Mouse (Mus musculus): ENCODE results near the gene Chil1. TPM values are rescaled to one million over a fixed set of nuclear protein-coding genes. Genes with fewer than 3 reads are reported as not detected.

Chil1 gene
- total RNA-seq, 1 experiment from 2014 or later = 1.2 TPM

DNA sequence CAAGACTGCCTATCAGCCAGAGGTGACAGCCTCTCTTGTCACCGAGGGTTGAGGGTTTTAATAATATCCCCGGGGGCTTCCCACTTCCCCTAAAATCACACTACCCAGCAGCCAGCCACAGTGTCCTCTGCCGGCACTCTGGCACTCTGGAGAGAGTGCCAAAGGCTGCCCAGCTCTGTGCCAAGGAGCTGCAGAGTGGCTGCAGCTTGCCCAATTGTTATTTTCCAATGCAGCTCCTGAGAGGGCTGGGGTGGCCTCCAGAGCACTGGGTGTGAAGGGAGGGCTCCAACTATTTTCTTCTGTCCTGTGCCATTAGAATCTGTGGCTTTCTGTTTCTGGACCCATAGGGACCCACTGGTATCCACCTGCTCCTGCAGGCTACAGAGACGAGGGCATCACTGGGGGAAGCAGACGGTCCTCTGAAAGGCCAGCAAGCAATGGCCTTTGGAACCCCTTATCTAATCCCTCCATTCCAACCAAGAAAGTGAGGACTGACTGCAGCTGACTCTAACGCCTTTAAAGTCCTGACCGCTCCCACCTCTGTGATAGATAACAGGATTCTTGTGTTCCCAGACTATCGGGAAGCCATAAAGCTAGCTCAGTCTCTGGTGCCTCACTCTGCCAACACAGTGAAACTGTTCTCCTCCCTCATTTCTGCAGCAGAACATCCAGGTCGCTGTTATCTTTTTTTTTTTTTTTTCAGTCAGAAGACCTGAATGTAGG, 23.5 kb downstream of the Chil1 start:
- peak; percentile 71 for DNase-seq

DNA sequence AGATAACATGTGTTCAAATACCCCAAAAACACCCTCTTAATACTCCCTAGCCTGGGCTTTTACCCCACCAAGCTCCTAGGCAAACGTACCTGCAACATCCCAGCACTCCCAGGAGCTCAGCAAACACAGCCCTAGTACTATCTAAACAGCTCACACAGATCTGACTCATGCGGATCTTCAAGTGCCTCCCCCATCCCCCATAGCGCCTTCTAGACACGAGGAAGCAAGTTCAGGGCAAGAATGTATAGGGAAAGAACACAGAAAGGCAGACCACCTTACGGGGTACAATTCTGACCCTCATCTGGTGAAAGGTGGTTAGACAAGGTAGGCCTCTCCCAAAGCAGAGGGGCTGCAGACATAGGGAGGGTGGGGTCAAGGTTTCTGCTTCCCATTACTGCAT, 24.1 kb downstream of the Chil1 start:
- DNase-seq = no peak

DNA sequence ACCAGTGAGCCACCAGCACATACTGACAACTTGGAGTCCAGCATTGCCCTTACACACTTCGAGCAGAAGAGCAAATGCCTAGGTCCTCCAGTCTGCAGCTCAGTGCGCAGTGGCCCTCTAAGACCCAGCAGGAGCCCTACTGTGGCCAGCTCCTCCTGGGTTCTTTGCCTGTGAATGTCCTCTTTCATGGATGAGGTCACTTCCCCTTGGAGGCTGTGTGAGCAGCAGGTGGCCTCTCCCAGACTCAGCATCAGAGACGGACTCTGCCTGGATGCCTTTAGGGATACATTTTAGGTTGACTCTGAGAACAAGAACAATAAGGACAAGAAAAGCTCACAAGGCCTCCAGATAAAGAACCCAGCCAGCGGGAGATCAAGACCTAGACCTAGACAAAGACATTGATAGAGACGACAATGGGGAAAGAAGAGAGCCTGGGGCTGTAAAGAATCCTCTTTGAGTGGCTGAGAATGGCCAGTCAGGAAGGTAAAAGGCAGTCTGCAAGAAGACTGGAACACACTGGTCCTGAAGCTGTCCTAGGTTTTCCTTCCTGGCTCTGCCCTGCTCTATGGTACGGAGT, 28.3 kb downstream of the Chil1 start:
- no peak for DNase-seq

DNA sequence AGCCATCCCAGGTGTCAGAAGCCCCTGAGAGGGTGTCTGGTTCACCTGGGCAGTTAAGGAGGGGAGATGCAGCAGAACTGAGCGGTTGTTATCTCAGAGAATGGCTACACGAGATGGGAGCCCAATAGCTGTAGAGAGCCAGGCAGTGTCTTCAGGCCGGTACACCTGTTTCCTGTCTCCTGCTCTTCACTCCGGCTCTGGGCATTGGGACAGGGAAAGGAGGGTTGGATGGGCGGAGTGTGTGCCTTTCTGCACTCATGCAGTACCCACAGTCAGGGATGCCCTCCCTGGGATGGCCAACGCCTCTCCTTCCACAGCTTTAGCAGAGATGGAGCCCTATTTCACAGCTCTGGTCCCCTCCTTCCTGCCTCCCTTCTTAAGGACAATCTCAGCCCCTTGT, 29.1 kb downstream of the Chil1 start:
- no peak for DNase-seq

DNA sequence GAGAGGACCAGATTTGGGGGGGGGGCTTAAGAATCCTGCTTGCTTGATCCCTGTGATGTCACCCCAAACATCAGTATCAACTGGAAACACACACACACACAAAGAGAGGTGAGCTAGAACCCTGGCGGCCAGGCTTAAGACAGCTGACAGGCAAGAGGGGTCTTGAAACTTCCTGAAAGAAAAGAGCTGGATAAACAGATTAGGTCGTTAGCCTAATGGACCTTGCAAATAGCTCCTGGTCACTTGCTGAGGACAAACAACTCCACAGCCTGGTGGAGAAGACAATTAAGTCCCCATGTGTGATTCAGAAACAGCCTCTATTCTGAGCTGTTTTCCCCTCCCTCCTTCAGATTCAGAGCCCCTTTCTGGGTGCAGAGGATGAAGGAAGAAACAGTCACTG, 29.7 kb downstream of the Chil1 start:
- no peak for DNase-seq

DNA sequence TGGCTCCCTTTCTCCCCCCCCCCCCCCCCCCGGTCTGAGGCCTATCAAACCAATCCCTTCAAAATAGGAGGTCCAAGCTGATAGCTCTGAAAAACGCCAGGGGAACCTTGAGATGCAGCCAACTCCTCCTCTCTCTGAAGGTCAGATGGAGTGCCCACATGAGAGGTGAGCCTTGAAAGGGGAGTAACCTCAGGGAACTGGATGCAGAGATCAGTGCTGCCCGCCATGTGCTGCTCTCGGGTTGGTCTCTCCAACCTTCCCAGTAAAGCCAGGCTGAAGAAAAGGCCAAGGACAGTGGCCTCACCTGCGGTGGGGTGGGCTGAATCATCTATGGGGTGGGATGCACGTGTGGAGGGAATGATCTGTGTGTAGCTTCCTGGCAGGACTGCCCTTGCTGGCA, 30.4 kb downstream of the Chil1 start:
- peak; percentile 76 for DNase-seq

DNA sequence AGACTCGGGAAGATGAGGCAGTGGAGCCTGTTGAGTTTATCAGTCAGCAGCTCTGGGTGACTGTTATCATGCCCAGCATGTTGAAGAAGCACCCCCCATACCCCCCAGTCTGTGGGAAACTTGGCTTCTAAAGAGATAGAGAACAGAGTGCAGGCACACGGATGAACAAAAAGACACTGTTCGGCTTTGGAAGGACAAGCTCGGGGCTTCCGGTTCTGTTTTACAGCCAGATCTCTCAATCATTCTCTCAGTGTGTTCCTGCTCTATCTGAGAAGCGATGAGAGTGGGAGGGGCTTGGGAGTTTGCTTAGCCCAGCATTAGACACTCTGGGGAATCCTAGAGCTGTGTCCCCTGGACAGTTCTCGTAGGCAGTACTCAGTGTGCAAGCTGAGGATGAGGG, 31.4 kb downstream of the Chil1 start:
- DNase-seq = peak; percentile 43

DNA sequence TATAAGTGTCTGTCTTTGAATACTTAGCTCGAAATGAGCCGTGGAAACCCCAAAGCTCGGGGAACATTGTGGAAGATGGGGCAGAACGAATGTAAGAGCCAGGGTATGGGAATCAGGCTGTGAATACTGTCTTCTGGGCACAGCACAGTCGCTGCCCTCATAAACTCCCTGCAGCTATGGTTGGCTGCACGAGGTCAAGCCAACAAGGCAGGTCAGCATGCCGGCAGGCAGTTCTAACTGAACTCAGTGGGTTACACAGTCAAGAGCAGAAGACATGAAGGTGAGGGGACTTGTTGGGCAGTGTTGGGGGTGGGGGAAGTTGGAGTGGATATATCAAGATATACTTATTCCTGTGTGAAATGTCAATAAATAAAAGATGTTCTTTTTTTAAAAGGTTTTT, 33.1 kb downstream of the Chil1 start:
- no peak for DNase-seq

DNA sequence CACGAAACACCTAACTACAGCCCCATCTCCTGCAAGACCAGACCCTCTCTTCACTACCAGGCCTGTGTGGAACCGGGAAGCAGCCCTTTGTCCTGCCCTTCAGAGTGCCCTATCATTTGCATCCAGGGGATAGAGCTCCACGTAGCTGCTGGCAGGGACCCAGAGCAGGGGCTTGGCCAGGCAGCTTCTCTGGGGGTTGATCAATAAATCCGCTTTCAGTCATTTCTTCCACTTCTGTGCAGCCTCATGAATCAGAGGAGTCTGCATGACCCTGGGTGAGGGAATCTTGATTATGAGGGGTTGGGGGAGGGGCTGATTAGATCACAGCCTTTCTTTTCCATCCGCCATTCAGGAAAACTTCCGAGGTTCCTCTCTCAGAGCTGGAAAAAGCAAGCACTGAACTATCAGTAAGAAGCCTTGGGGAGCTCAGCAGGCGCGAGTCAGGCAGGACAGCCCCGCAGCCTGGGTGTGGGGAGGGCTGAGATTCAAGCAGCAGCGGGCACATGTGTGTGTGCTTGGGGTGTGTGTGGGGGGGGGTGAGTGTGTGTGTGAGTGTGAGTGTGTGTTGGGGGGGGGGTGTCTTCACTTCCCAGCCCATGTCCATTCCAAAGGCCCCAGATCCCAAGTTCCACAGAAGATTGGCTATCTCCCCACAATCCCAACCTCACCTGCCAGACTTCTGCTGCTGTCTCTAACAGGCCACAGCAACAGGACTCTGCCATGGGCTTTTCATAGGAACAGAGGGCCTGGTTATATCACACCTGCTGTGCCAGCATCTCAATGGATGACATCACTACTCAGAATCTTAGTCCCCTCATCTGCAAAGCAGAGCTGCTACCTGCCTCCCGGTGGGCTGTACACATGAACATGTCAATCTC, 34.0 kb downstream of the Chil1 start:
- peak; percentile 59 for DNase-seq

DNA sequence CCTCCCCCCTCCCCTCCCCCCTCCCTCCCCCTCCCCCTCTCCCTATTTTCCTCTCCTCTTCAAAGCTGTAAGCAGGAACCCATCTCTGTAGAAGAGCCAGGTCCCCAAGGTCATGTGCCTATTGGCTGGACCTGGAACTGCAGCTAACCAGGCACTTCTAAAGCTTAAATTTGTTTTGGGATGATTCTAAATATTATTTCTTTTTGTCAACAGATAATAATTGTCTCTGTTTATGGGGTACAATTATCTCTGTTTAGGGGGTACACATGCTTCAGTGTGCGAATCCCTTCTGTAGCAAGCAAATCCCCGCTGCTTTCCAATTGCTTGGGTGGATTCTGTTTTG, 34.6 kb downstream of the Chil1 start:
- peak; percentile 66 for DNase-seq

DNA sequence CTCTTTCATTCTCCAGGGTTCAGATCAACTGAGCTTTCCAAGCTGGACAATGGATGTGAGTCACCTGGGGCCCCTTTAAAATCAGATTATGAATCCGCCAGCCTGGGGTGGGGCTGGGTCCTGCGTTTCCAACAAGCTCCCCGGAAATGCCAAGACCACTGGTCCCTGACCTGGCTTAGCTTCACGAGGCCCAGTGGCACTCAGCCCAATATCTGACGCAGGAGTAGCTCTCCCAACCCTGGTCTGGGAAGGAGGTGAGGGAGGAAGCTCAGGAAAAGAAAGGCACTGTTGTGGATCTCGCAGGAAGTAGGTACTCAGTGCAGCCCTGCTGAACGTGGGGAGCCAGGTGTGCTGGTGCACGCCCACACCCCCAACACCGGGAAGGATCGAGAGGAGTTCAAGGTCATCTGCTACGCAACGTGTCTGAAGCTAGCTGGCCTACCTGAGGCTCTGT, 35.1 kb downstream of the Chil1 start:
- DNase-seq = peak; percentile 79

DNA sequence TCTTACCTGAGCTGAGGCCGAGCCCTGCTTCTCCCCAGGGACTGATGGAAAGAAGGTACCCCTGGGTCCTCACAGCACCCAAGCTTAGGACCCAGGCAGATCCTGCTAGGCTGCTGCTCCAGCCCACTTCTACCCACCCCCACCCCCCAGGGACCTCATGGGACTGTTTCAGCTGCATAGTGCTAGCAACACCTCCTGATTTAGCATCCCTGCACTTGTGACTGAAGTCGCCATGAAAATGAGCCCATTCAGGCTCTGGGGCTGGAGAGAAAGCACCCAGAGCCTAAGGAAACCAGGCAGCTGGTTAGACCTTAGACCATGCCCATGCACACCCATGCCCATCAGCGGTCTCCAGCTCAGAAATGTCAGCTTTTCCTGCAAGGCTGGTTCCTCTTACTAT, 36.0 kb downstream of the Chil1 start:
- DNase-seq = no peak

DNA sequence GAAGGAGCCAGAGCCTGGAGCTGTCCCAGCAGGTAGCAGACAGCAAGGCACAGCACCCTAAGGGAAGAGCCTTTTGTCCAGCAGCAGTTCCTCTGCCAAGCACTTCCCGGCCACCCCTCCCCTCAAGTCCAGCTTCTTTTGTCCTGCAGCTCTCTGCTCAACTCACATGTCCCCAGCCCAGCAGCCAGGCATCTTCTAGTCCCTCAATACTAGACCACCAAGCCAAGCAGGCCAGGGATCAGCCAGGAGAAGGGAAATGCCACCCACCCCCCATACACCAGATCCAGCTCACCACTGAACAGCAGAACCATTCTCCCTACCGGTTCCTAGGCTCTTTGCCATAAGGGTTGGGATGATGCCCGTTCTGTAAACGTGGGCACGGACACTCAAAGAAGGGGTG, 37.6 kb downstream of the Chil1 start:
- DNase-seq = no peak

DNA sequence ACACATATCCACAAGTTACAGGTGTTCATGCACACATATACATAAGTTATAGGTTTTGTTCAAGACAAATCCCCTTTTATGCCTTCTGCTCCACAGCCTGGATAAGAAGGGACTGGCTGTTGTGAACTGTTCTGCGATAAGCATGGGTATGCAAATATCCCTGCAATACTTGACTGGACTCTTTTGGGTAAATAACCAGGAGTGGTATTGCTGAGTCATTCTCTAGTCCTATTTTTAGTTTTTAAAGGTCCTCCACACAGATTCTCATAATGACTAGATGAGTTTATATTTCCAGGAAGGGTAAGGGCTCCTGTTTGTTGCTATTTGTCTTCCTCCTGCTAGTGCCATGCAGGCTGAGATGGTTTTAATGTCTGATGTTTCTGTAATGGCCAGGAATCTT, 39.2 kb downstream of the Chil1 start:
- no peak for DNase-seq

DNA sequence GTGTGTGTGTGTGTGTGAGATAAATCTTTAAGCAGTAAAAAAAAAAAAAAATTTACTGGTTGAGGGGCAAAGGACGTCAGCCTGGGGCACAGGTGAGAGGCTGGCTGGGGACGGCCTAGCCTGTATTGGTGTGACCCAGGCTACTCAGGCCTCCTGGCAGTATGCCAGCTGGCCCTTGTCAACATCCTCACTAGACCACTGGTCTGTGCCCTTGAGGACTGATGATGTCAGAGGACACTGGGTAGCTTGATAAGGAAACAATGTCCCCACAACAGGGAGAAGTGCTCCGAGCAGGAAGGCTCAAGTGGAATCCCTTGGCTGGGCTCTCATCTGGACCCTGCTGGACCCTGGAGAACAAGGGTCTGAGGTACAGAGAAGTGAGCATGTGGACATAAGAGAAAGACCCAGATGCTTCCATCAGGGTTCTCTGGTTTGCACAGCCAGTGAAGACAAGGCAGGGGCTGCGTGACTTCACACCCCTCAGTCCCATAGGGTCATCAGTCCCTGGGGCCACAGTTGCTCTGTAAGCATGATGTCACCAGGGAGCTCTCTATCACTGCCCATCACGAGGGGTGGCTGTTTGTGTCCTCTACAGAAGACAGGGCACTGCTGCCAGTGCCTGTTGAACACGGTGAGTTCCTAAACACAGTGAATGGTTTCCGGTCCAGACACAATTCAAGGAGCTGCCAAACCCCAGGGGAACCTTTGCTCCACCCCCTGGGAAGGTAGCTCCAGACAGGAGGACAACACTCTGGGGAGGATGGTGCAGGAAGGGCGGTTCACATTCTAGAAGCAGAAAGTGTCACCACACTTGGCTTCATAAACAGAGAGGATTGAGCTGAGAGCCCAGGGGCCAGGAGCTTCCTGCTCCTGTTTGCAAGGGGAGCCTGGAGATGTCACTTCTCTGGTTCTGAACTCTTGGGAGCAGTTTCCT, 40.4 kb downstream of the Chil1 start:
- peak; percentile 89 for DNase-seq

DNA sequence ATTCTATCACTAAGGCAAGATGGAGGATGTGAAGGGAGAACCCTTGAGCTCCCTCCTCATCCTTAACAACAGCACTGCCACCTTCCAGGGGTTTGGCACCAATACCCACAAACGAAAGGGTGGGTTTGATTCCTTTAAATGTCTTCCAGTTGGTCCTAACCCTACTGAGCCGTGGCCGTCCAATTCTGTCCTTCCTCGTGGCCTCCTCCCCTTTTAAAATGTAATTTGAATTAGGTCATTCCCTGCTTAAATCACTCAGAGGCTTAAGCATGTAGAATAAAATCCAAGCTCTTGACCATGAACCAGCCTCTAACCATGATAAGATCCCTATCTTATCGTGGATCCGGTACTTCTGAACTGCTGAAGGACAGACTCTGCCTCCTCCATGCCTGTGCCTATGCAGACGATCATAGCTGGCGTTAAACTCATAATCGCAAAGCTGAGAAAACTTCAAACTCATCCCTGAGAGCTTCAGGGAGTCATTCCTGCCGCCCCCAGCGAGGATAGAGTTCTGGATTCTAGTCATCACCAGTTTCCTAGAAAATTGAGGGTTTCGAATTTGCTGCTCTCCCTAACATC, 42.8 kb downstream of the Chil1 start:
- DNase-seq = peak; percentile 50

DNA sequence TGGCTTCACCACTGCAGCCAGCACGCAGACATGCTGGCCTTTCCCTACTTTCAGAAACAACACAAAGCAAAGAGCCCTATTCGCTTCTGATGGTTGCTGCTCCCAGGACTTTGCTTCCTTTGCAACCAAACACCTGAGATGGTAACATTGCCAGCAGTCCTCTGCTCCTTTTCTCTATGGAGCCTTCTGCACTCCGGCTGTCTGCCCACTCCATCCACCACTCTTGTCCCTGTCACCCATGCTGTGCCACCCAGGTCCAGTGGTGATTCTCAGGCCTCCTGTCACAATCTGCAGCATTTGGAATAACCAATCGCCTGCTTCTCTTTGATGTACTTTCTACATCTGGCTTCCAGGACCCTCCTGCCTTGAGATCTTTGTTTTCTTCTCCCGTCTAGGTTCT, 43.4 kb downstream of the Chil1 start:
- DNase-seq = no peak

DNA sequence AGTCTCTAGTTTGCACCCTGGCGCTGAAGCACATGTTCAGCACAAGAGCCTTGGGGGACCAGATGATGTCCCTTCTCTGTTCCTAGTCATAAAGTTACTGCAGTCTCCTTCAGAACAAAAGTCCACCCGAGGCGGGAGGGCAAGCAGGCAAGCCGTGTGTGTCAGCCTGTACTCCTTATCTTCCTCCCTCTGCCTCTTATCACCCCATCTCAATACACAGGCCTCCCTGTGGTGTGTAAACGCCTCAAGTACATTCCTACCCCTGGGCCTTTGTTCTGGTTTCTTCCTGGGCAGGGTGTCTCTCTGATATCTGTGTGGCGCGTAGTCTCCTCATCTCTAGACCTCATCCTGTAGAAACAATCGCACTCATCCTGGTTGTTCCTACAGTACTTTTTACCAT, 44.8 kb downstream of the Chil1 start:
- DNase-seq = no peak

DNA sequence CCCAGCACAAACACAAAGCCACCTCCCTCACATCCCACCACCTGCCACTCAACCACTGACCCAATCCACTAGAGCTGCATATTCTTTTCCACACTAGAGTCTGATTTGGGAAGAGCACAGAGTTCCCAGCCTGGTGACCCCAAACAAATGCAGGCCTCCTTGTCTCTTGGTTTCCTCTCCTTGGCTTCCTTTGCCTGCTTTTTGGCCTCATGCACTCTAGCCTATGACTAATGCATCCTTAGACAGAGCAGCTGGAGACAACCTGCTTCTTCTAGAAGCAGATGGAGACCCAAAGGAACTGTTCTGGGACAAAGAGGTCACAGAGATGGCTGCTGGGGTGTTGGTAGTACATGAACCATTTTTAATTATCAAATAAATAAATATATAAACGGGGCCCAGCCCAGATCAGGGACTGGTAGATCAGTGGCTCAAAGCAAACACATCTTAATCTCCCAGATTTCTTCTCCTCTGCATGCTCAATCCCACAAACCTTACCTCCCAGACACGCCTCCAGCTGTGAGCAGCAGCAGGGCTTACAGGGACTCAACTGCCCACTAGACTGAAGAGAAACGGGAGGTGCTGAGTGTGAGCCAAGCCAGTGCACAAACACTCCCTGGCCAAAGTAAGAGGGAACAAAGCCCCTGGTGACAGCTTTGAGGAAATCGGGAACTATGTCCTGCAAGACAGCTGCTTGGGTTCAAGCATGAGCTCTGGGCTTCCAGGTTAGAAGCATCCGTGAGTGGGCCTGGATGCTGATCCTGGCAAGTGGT, 48.0 kb downstream of the Chil1 start:
- no peak for DNase-seq

DNA sequence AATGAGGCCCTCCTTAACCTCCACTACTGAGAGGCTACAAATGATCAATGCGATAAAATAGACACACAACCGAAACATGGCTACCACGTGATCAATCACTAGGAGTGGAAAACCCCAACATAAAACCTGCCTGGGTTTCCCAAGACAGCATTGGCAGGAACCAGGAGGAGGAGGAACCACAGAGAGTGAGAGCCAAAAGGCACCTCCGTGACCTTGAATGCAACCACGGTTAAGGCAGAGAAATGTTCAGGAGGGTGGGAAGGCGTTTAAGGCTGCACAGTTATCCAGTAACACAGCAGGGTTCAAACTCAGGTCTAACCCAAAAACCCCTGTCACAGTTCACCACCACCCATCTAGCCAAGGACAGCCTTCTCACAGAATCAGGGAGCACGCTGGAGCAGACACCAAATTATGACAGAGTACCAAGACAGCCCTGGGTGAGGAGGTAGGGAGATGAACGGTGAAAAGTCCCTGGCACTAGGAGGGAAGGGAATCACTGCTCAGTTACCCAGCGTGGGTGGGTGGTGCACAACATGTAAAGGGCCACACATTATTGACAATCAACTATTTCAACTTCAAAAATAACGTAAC, 48.8 kb downstream of the Chil1 start:
- DNase-seq = peak; percentile 48

DNA sequence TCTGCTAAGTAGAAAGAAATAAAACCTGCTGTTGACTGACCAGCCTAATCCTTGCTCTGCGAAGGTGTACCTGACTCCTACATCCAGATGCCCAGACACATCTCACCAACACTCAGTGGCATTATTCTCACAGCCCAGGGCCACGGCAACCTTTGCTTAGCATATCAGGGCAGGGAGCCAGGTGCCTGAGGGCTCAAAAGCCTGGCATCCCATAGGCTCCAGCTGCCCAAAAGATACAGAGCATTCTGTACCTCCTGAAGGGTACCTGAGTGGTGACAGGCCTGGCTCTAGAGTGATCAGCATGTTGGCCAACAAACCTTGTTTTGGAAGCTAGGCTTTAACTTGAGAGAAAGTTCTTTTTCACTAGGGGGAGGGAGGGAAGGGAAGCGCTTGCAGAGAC, 49.3 kb downstream of the Chil1 start:
- DNase-seq = no peak
